Comparison of ENCODE assay signal across 8 mouse cellular contexts in genomic region chr7:84687653-84688580, GRCm38 (mm10). TPM values are rescaled to one million over a fixed set of nuclear protein-coding genes. Genes with fewer than 3 reads are reported as not detected.
A peak's percentile ranks its signal among the peaks of the same experiment; 100 is the strongest.
DNase-seq lines count a peak whose midpoint lies in the region; ATAC-seq lines count a peak whose summit lies in the region.

No protein-coding gene starts in this region.

- no peaks in the 10 kb centered on the region for H3K27me3 ChIP-seq in heart, embryonic 14.5 days (ENCODE audit: control insufficient read depth, insufficient read depth, low read length)
- no peaks in the 10 kb centered on the region for H3K27me3 ChIP-seq in lung, embryonic 16.5 days (ENCODE audit: control insufficient read depth, insufficient read depth, low read depth, low read length)

- H3K4me1 ChIP-seq in heart, embryonic 14.5 days (ENCODE audit: control insufficient read depth in 2 of 2, insufficient read depth in 2 of 2, low read length in 2 of 2), result peaks cover 0 to 3% of the 10 kb centered on the region in 2 experiments; a peak in 1 of 4 replicates
- no peaks in the 10 kb centered on the region; the same call in 1 of the 2 replicates for H3K4me1 ChIP-seq in lung, embryonic 16.5 days (replicated peaks; ENCODE audit: control insufficient read depth, insufficient read depth, low read length)

- 69% methylated on average over 12 of the region's 12 CpGs for WGBS in heart, embryonic 14.5 days
- WGBS in lung, embryonic 16.5 days, result 55% methylated on average over 12 of the region's 12 CpGs

- H3K27ac ChIP-seq in heart, embryonic 14.5 days (replicated peaks in 1 of 2; ENCODE audit: control insufficient read depth in 1 of 2, insufficient read depth in 1 of 2, low read depth in 2 of 2, low read length in 2 of 2), result no peak overlapping the region
- H3K27ac ChIP-seq in lung, embryonic 16.5 days (ENCODE audit: low read length), result no peak overlapping the region

- no peak for ATAC-seq in heart, embryonic 14.5 days (ENCODE audit: insufficient number of reproducible peaks, insufficient read depth, low FRiP score, low read depth)
- no peak for ATAC-seq in lung, embryonic 16.5 days (ENCODE audit: low read depth)
- ATAC-seq in monocyte, adult 5-6 weeks (replicated peaks; ENCODE audit: insufficient number of reproducible peaks, low FRiP score, low TSS enrichment, poor library complexity, severe bottlenecking), result no peak

- H3K9ac ChIP-seq in heart, embryonic 14.5 days (ENCODE audit: low read length), result no peak overlapping the region
- H3K9ac ChIP-seq in lung, embryonic 16.5 days (ENCODE audit: low read length), result no peak overlapping the region

- H3K36me3 ChIP-seq in heart, embryonic 14.5 days (ENCODE audit: control insufficient read depth, insufficient read depth, low read length), result no peaks in the 10 kb centered on the region
- H3K36me3 ChIP-seq in lung, embryonic 16.5 days (ENCODE audit: control insufficient read depth, insufficient read depth, low read length), result no peaks in the 10 kb centered on the region

- H3K4me2 ChIP-seq in heart, embryonic 14.5 days (ENCODE audit: low read length), result peak overlapping the region; percentile 79
- H3K4me2 ChIP-seq in lung, embryonic 16.5 days (ENCODE audit: low read depth, low read length), result peak overlapping the region; percentile 79

- peak overlapping the region in 1 of 2 experiments; percentile 88; a peak in 2 of 4 replicates for H3K4me3 ChIP-seq in heart, embryonic 14.5 days (ENCODE audit: control insufficient read depth in 1 of 2, insufficient read depth in 1 of 2, low read depth in 1 of 2, low read length in 2 of 2)
- H3K4me3 ChIP-seq in lung, embryonic 16.5 days (ENCODE audit: low read length), result no peak overlapping the region

- DNase-seq in kidney, adult 9 months, result peak; percentile 38
- no peak for DNase-seq in kidney, adult 11 months
- peak; percentile 71 for DNase-seq in adipocyte (ENCODE audit: low spot score)
- DNase-seq in layer of hippocampus, adult 9-10 months (ENCODE audit: low spot score), result no peak
- DNase-seq in right cerebral cortex, postnatal 14 days, result no peak

- H3K9me3 ChIP-seq in heart, embryonic 14.5 days (ENCODE audit: control insufficient read depth, low read length), result no peaks in the 10 kb centered on the region
- H3K9me3 ChIP-seq in lung, embryonic 16.5 days (ENCODE audit: control insufficient read depth, low read length), result no peaks in the 10 kb centered on the region

RNA-seq across cellular contexts. Expression of gene Zfand6, which starts 1.8 kb away (rescaled TPM):
- polyA plus RNA-seq in heart, embryonic 14.5 days (2014; fragmentation: Nextera tagmentation; extraction: Ambion mirVana), result 147 and 168 TPM in 2 replicates
- 185 and 186 TPM in 2 replicates for polyA plus RNA-seq in lung, embryonic 16.5 days (2015; fragmentation: Nextera tagmentation; extraction: Ambion mirVana)
- 176 to 191 TPM (median 189 TPM) in 3 replicates for total RNA-seq in monocyte, adult 5-6 weeks (2017)

Comparison
In these comparisons a context has a peak if more than half of its experiments do, and no peak if none do; other contexts are left out.
1. DNase-seq: peak in kidney, adult 9 months (single experiment) and adipocyte (single experiment); none in kidney, adult 11 months (single experiment), layer of hippocampus, adult 9-10 months (single experiment) and right cerebral cortex, postnatal 14 days (single experiment).